In the genomic region with DNA sequence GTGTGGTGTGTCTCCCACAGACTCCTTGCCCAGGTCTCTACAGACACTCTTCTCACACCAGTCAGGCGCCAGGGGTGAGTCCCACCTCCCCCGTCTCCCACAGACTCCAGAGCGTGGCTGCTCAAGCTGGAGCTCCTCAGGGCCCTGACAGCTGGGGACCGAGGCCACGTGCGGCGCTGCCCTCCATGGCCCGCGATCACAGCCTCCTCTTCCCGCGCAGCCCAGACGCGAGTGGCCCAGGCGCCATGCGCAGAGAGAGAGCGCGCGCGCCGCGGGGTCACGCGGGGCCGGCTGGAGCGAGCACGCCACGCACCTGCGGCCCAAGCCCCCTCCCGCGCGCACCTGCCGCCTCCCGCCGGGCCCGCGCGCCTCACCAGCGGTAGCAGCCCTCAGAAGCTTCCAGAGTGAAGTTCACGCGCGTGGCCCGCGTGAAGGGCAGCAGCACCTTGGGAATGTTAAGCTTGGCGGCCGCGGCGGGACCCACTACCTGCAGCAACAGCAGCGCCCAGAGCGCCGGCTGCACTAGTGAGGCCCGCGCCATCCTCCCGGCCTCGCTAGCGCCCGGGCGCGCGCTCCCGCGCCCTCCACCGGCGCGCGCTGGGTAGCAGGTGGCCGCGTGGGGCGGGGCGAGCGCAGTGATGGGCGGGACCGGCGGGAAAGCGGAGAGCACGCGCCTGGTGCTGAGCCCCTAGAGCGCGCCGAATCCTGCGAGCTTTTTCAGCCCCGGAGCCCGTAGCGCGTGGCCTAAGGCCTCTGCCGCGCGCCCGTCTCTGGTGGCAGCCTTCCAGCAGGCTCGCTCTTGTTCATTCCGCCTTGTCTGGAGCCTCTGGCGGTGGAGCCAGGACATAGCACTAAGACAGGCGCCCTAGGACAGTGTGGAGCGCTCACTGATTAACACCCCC, we compare ENCODE assay signal across 8 mouse cellular contexts. TPM values are rescaled to one million over a fixed set of nuclear protein-coding genes. Genes with fewer than 3 reads are reported as not detected.
DNase-seq lines count a peak whose midpoint lies in the region; ATAC-seq lines count a peak whose summit lies in the region.

Gene Nup210 (minus strand): TSS at position 586 of the 902 bp plus-strand sequence.

- peak within 1 kb of the TSS; percentile 70 for H3K4me3 ChIP-seq in hindbrain, embryonic 12.5 days

- no peaks in the 10 kb centered on the region for H3K27me3 ChIP-seq in hindbrain, embryonic 12.5 days

- H3K4me1 ChIP-seq in hindbrain, embryonic 12.5 days = peaks cover 31% of the 10 kb centered on the region

- peak within 1 kb of the TSS; percentile 90 for H3K27ac ChIP-seq in hindbrain, embryonic 12.5 days

- peak within 1 kb of the TSS; percentile 79 for H3K9ac ChIP-seq in hindbrain, embryonic 12.5 days

- peak; percentile 97 for ATAC-seq in hindbrain, embryonic 12.5 days (ENCODE audit: low FRiP score)

- under 1% methylated on average over 79 of the region's 93 CpGs for WGBS in hindbrain, embryonic 12.5 days

- peak; percentile 99 for DNase-seq in MN1 (ENCODE audit: low spot score)
- DNase-seq in cerebellum, adult 9-11 months = peak; percentile 98
- DNase-seq in frontal cortex, postnatal 10 days (ENCODE audit: low spot score in 2 of 2) = peak; percentile 92 to 95
- peak; percentile 94 to 97 for DNase-seq in layer of hippocampus, postnatal 14 days (ENCODE audit: low spot score in 2 of 2)
- peak; percentile 96 for DNase-seq in lung, postnatal 14 days
- DNase-seq in retina, adult 2 months (ENCODE audit: low read depth, low spot score) = peak; percentile 78
- DNase-seq in thymus, postnatal 36 days = peak; percentile 97

- peak within 1 kb of the TSS; percentile 96 for H3K4me2 ChIP-seq in hindbrain, embryonic 12.5 days (replicated peaks)

- peaks cover 1% of the 10 kb centered on the region; the same call in 1 of the 2 replicates for H3K9me3 ChIP-seq in hindbrain, embryonic 12.5 days (replicated peaks)

- H3K36me3 ChIP-seq in hindbrain, embryonic 12.5 days = no peaks in the 10 kb centered on the region

RNA-seq across cellular contexts. Expression of gene Nup210, which starts in this region (rescaled TPM):
- polyA plus RNA-seq in hindbrain, embryonic 12.5 days (2016; fragmentation: Nextera tagmentation; extraction: Ambion mirVana) = 19.1 and 19.8 TPM in 2 replicates
- total RNA-seq in layer of hippocampus, postnatal 14 days (2021) = 10 to 100 TPM; 26.2 to 30.0 TPM

Comparison
In these comparisons a context has a peak if more than half of its experiments do, and no peak if none do; other contexts are left out.
1. Peak in every context shown above with its lines: DNase-seq, ATAC-seq, H3K4me3 ChIP-seq and H3K27ac ChIP-seq.